Mouse (Mus musculus) cerebellum, adult 8-10 months (tissue): Measurements from ENCODE around the gene Tmem267.
"Not testable (repeated sequence)": the region's sequence is repeated elsewhere in the genome, so short reads cannot be mapped to it uniquely, and the experiment has no call there.

Source experiments
- DNase-seq: peaks from one replicate; pipeline ENCODE4 v3.0.0; 2022

The Tmem267 gene

GRCm38 (mm10) chr13:119619735-119620134 is 131.9 kb downstream of the Tmem267 start:
- DNase-seq, result no peak

GRCm38 (mm10) chr13:119623634-119624033 is 135.8 kb downstream of the Tmem267 start, which contains the start of gene Ccl28:
Gene Ccl28 (plus strand): TSS chr13:119623819.
- no peak for DNase-seq

- DNase-seq, result not testable (repeated sequence)
These were observed 138.1 kb downstream of the Tmem267 start for GRCm38 (mm10) chr13:119625952-119626351.

- DNase-seq, result peak; percentile 83
These were observed 143.8 kb downstream of the Tmem267 start for GRCm38 (mm10) chr13:119631482-119632155.

- DNase-seq, result no peak
These were observed 144.3 kb downstream of the Tmem267 start for GRCm38 (mm10) chr13:119632156-119632548.

- no peak for DNase-seq
These were observed 147.7 kb downstream of the Tmem267 start for GRCm38 (mm10) chr13:119635496-119635895.

GRCm38 (mm10) chr13:119637837-119638236 is 150.0 kb downstream of the Tmem267 start:
- DNase-seq, result no peak

GRCm38 (mm10) chr13:119638449-119638848 is 150.6 kb downstream of the Tmem267 start:
- DNase-seq, result no peak

- no peak for DNase-seq
These were observed 151.5 kb downstream of the Tmem267 start for GRCm38 (mm10) chr13:119639302-119639701.

GRCm38 (mm10) chr13:119640504-119640903 is 152.7 kb downstream of the Tmem267 start:
- no peak for DNase-seq

GRCm38 (mm10) chr13:119641145-119641544 is 153.3 kb downstream of the Tmem267 start:
- no peak for DNase-seq

GRCm38 (mm10) chr13:119644769-119645168 is 156.9 kb downstream of the Tmem267 start:
- DNase-seq, result no peak

GRCm38 (mm10) chr13:119646511-119646910 is 158.7 kb downstream of the Tmem267 start:
- no peak for DNase-seq

- no peak for DNase-seq
These were observed 161.3 kb downstream of the Tmem267 start for GRCm38 (mm10) chr13:119648891-119649698.

- no peak for DNase-seq
These were observed 161.8 kb downstream of the Tmem267 start for GRCm38 (mm10) chr13:119649699-119650046.

GRCm38 (mm10) chr13:119654734-119655133 is 166.9 kb downstream of the Tmem267 start:
- no peak for DNase-seq

- no peak for DNase-seq
These were observed 168.4 kb downstream of the Tmem267 start for GRCm38 (mm10) chr13:119656246-119656645.

GRCm38 (mm10) chr13:119656846-119657416 is 169.1 kb downstream of the Tmem267 start:
- DNase-seq, result no peak
